Mouse (Mus musculus) CH12.LX (cell line): Measurements from ENCODE around the gene Aff3. TPM values are rescaled to one million over a fixed set of nuclear protein-coding genes. Genes with fewer than 3 reads are reported as not detected.
A peak's percentile ranks its signal among the peaks of the same experiment; 100 is the strongest.

Source experiments
- DNase-seq: peaks from one replicate; pipeline ENCODE4 v3.0.0-alpha.2; 2013; ENCODE audit errors: extremely low read depth
- H3K27ac ChIP-seq: 2 replicates; pipeline ENCODE4 v1.5.1; 2012; ENCODE audit warnings: low read depth, mild to moderate bottlenecking, control low read depth, moderate library complexity; ENCODE audit not compliant: insufficient read depth
- H3K27me3 ChIP-seq: replicated peaks from 2 replicates; pipeline ENCODE3; 2012; ENCODE audit warnings: inconsistent platforms
- H3K36me3 ChIP-seq, 2 experiments: replicated peaks in 1 of 2; 2 replicates each; pipeline versions ENCODE3 to v1.6.1; 2012; ENCODE audit warnings: inconsistent platforms in 1 of 2, low read length in 1 of 2, mild to moderate bottlenecking in 1 of 2, mixed read lengths in 1 of 2, moderate library complexity in 1 of 2; ENCODE audit not compliant: control insufficient read depth in 1 of 2, insufficient read depth in 1 of 2
- H3K4me1 ChIP-seq, 2 experiments: 2 replicates each; pipeline ENCODE4 v1.6.1; 2012; ENCODE audit warnings: inconsistent platforms in 1 of 2, moderate library complexity in 1 of 2; ENCODE audit not compliant: insufficient read depth in 2 of 2, control insufficient read depth in 1 of 2
- H3K4me2 ChIP-seq: 2 replicates; pipeline ENCODE4 v1.6.1; 2012; ENCODE audit warnings: low read depth, mild to moderate bottlenecking, control low read depth; ENCODE audit not compliant: poor library complexity, insufficient read depth, severe bottlenecking
- H3K4me3 ChIP-seq, 3 experiments: fragments of 150-350 bp in 1 of 3; sonication (generic) in 1 of 3; replicated peaks in 1 of 3; 2 replicates each; pipeline versions ENCODE3 to v1.5.1; 2011 to 2012; ENCODE audit warnings: low read depth in 2 of 3, low read length in 2 of 3, mild to moderate bottlenecking in 2 of 3, moderate library complexity in 2 of 3, control low read depth in 1 of 3, improper control_type of control experiment in 1 of 3, inconsistent platforms in 1 of 3, mixed read lengths in 1 of 3; ENCODE audit not compliant: poor library complexity in 1 of 3
- H3K79me2 ChIP-seq: replicated peaks from 2 replicates; pipeline ENCODE4 v1.6.1; 2012; ENCODE audit warnings: mild to moderate bottlenecking, moderate library complexity; ENCODE audit not compliant: control insufficient read depth, poor library complexity, insufficient read depth, severe bottlenecking; ENCODE audit errors: extremely low read depth
- H3K9ac ChIP-seq: 2 replicates; pipeline ENCODE4 v1.6.1; 2012; ENCODE audit warnings: low read depth, mild to moderate bottlenecking, control low read depth, moderate library complexity; ENCODE audit not compliant: insufficient read depth
- H3K9me3 ChIP-seq: replicated peaks from 2 replicates; pipeline ENCODE3; 2012; ENCODE audit warnings: low read length, inconsistent platforms, mixed read lengths
- BHLHE40 ChIP-seq: IDR thresholded peaks from 2 replicates; pipeline ENCODE4 v1.6.1; 2011; ENCODE audit warnings: mild to moderate bottlenecking, low read depth, low read length, improper control_type of control experiment
- CHD1 ChIP-seq: IDR thresholded peaks from 2 replicates; pipeline ENCODE4 v1.6.1; 2012; ENCODE audit warnings: low read depth, low read length, improper control_type of control experiment, inconsistent platforms
- CHD2 ChIP-seq: IDR thresholded peaks from 2 replicates; pipeline ENCODE4 v1.6.1; 2011; ENCODE audit warnings: low read length, improper control_type of control experiment
- CTCF ChIP-seq, 2 experiments: IDR thresholded peaks in 1 of 2; conservative IDR thresholded peaks in 1 of 2; 2 replicates each; pipeline ENCODE4 v1.5.1; 2011 to 2012; ENCODE audit warnings: low read depth in 2 of 2, low read length in 2 of 2, improper control_type of control experiment in 1 of 2, inconsistent platforms in 1 of 2, mild to moderate bottlenecking in 1 of 2, moderate library complexity in 1 of 2
- E2F4 ChIP-seq: IDR thresholded peaks from 2 replicates; pipeline ENCODE4 v1.6.1; 2011; ENCODE audit warnings: low read depth, low read length, improper control_type of control experiment; ENCODE audit not compliant: insufficient replicate concordance
- EP300 ChIP-seq: IDR thresholded peaks from 2 replicates; pipeline ENCODE4 v1.6.1; 2011; ENCODE audit warnings: low read length, improper control_type of control experiment
- ETS1 ChIP-seq: conservative IDR thresholded peaks from 2 replicates; pipeline ENCODE4 v1.6.1; 2012; ENCODE audit warnings: low read depth, mild to moderate bottlenecking, inconsistent platforms, low read length, improper control_type of control experiment, moderate library complexity
- GABPA ChIP-seq: IDR thresholded peaks from 2 replicates; pipeline ENCODE4 v1.6.1; 2012; ENCODE audit warnings: low read depth, low read length, improper control_type of control experiment, inconsistent platforms; ENCODE audit not compliant: insufficient replicate concordance
- HCFC1 ChIP-seq: IDR thresholded peaks from 2 replicates; pipeline ENCODE4 v1.6.1; 2012; ENCODE audit warnings: low read depth, mild to moderate bottlenecking, inconsistent platforms, low read length, improper control_type of control experiment
- IRF4 ChIP-seq: IDR thresholded peaks from 2 replicates; pipeline ENCODE4 v1.6.1; 2014; ENCODE audit warnings: low read depth, mild to moderate bottlenecking, inconsistent platforms, low read length, improper control_type of control experiment
- JUN ChIP-seq: IDR thresholded peaks from 2 replicates; pipeline ENCODE4 v1.6.1; 2011; ENCODE audit warnings: low read depth, mild to moderate bottlenecking, low read length, improper control_type of control experiment, moderate library complexity; ENCODE audit not compliant: insufficient read depth
- JUND ChIP-seq: conservative IDR thresholded peaks from 2 replicates; pipeline ENCODE4 v1.6.1; 2011; ENCODE audit warnings: low read depth, low read length, improper control_type of control experiment
- KAT2A ChIP-seq: IDR thresholded peaks from 2 replicates; pipeline ENCODE4 v1.6.1; 2012; ENCODE audit warnings: low read length, improper control_type of control experiment, inconsistent platforms; ENCODE audit not compliant: insufficient replicate concordance
- MXI1 ChIP-seq: IDR thresholded peaks from 2 replicates; pipeline ENCODE4 v1.6.1; 2011; ENCODE audit warnings: mild to moderate bottlenecking, low read depth, low read length, improper control_type of control experiment
- NELFE ChIP-seq: IDR thresholded peaks from 2 replicates; pipeline ENCODE4 v1.6.1; 2011; ENCODE audit warnings: low read depth, low read length, improper control_type of control experiment
- NRF1 ChIP-seq: IDR thresholded peaks from 2 replicates; pipeline ENCODE4 v1.6.1; 2014; ENCODE audit warnings: low read depth, mild to moderate bottlenecking, inconsistent platforms, low read length, improper control_type of control experiment, moderate library complexity
- POLR2A ChIP-seq: IDR thresholded peaks from 2 replicates; pipeline ENCODE4 v1.6.1; 2011; ENCODE audit warnings: low read depth, mild to moderate bottlenecking, improper control_type of control experiment, low read length
- POLR2AphosphoS2 ChIP-seq: IDR thresholded peaks from 2 replicates; pipeline ENCODE4 v1.6.1; 2011; ENCODE audit warnings: low read depth, low read length, improper control_type of control experiment
- RAD21 ChIP-seq: IDR thresholded peaks from 2 replicates; pipeline ENCODE4 v1.6.1; 2011; ENCODE audit warnings: low read depth, mild to moderate bottlenecking, low read length, improper control_type of control experiment, moderate library complexity
- RCOR1 ChIP-seq: conservative IDR thresholded peaks from 2 replicates; pipeline ENCODE4 v1.6.1; 2012; ENCODE audit warnings: low read depth, mild to moderate bottlenecking, inconsistent platforms, low read length, improper control_type of control experiment
- SIN3A ChIP-seq: IDR thresholded peaks from 2 replicates; pipeline ENCODE4 v1.6.1; 2012; ENCODE audit warnings: low read length, improper control_type of control experiment, inconsistent platforms
- SMC3 ChIP-seq: IDR thresholded peaks from 2 replicates; pipeline ENCODE4 v1.6.1; 2011; ENCODE audit warnings: low read depth, low read length, improper control_type of control experiment
- TCF12 ChIP-seq: IDR thresholded peaks from 2 replicates; pipeline ENCODE4 v1.6.1; 2014; ENCODE audit warnings: low read depth, mild to moderate bottlenecking, inconsistent platforms, low read length, improper control_type of control experiment
- USF2 ChIP-seq: conservative IDR thresholded peaks from 2 replicates; pipeline ENCODE4 v1.6.1; 2011; ENCODE audit warnings: low read depth, low read length, improper control_type of control experiment
- ZC3H11A ChIP-seq: IDR thresholded peaks from 2 replicates; pipeline ENCODE4 v1.6.1; 2012; ENCODE audit warnings: low read depth, mild to moderate bottlenecking, inconsistent platforms, low read length, improper control_type of control experiment
- ZMIZ1 ChIP-seq: IDR thresholded peaks from 2 replicates; pipeline ENCODE4 v1.6.1; 2012; ENCODE audit warnings: low read depth, mild to moderate bottlenecking, inconsistent platforms, low read length, improper control_type of control experiment
- dilution Hi-C: fragments of 300-500 bp; cut with MboI; formaldehyde crosslinking; loops from 2 replicates; pipeline ENCODE4 v1.14.3; 2020; ENCODE audit warnings: low sequenced_read_pairs; ENCODE audit not compliant: extremely low pct_unique_long_range_greater_than_20kb, extremely low pct_ligation_motif_present
- in situ Hi-C: fragments of 300-500 bp; cut with MboI; formaldehyde crosslinking; loops from 3 replicates; pipeline ENCODE4 v1.14.3; 2019; ENCODE audit warnings: low sequenced_read_pairs, low pct_ligation_motif_present, low pct_unique_long_range_greater_than_20kb, mixed read lengths
- polyA plus RNA-seq: library from polyadenylated mRNA; unstranded; fragments of >175 nt; gene quantifications from 2 replicates; pipeline ENCODE4 v1.2.1, GENCODE M21; 2012; ENCODE audit warnings: low read depth; ENCODE audit not compliant: insufficient read length
- total RNA-seq, 2 experiments: library from RNA; depleted of rRNA; stranded (reverse); fragments of 300-350 nt in 1 of 2; fragments of >200 nt in 1 of 2; gene quantifications; 2 replicates each; pipeline ENCODE4 v1.2.3; 2012 to 2014

The Aff3 gene
- total and polyA plus RNA-seq, 3 experiments, result 5.1 to 29.9 (median 7.7) TPM

DNA sequence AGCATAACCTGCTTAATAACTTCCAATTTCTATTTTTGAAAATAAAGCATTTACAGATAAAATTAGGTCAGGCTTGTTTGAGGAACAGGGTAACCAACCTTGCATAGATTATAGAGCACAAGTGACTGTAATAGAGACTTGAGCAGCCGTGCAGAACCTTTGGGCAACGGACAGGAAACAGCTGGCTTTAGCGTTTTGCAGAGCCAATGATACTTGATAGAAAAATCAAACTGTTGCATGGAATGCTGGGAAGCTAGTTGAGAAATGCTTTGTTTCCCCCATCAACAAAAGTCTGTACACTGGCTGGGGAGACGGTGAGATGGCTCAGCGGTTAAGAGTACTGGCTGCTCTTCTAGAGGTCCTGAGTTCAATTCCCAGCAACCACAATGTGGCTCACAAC lies 514.7 kb downstream of the Aff3 start:
- peak; percentile 33 for DNase-seq
- dilution Hi-C loops, result no loop called here
- H3K4me1 ChIP-seq, result peaks cover 0 to 10% of the 10 kb centered on the region in 2 experiments; a peak in 1 of 4 replicates

DNA sequence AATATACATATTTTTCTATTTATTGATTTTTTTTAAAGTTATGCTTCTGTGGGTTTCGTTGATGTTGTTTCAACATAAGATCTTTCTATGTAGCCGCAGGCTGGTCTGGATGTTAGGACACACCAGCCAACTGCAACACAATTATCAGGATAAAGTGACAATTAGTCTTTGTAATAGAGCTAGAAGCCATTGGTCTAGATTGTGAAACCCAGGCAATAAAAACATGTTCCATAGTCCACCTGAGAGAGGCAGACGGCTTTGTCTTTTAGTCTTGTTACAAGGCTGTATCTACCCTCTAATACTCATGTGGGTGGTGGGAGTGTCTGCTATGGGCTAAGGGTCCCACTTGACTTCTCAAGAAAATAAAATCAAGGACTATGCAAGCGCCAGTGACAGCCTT lies 518.7 kb downstream of the Aff3 start:
- dilution Hi-C loops, result no loop called here

More for the DNA sequence above, 514.7 kb downstream of the Aff3 start:
- Histone ChIP-seq H3K27ac (no peak overlapping the region), H3K79me2 (no peaks in the 10 kb centered on the region), H3K27me3 (no peaks in the 10 kb centered on the region), H3K36me3 (no peaks in the 10 kb centered on the region), H3K9me3 (no peaks in the 10 kb centered on the region), H3K4me2 (no peak overlapping the region), H3K4me3 (no peak overlapping the region), H3K9ac (no peak overlapping the region)
- in situ Hi-C loops, result no loop called here
- TF ChIP-seq EP300 (no peak), BHLHE40 (0 out of 2 replicates have a peak, but pooled peaks have one; percentile 8), KAT2A (no peak), GABPA (no peak), ZC3H11A (no peak), ETS1 (0 out of 2 replicates have a peak, but pooled peaks have one; percentile 17)

DNA sequence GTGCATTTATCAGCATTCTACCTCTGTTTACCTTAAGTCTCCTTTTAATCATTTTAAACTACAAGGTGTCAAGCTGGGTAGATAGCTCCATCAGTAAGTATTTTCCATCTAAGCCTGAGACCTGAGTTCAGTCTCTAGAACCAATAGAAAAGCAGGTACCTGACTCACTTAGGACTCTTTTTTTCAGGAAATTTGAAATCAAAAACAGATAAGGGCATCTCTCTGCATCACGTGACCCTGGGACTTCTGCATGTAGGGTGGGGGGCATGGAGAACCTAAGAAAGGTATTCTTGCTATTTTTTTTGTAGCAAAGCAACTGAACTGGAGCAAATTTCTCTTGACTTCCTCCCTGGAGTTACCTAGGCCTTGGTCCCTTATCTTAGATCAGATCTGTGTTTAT lies 523.4 kb downstream of the Aff3 start:
- Histone ChIP-seq H3K79me2 (no peaks in the 10 kb centered on the region), H3K27me3 (no peaks in the 10 kb centered on the region), H3K4me2 (no peak overlapping the region), H3K36me3 (no peaks in the 10 kb centered on the region), H3K9me3 (no peaks in the 10 kb centered on the region), H3K4me1 (peaks cover 5 to 23% of the 10 kb centered on the region in 2 experiments), H3K27ac (no peak overlapping the region), H3K4me3 (no peak overlapping the region), H3K9ac (no peak overlapping the region)
- dilution Hi-C loops, result no loop called here
- no peak for TF ChIP-seq CTCF (conservative IDR thresholded peaks at IDR 0.05 in 1 of 2, IDR thresholded peaks at IDR 0.05 in 1 of 2; ENCODE audit: low read depth in 2 of 2, low read length in 2 of 2)
- TF ChIP-seq ETS1, result no peak
- no peak for TF ChIP-seq TCF12
- no peak for TF ChIP-seq RAD21
- TF ChIP-seq MXI1, result no peak
- TF ChIP-seq USF2, result no peak
- TF ChIP-seq CHD1, result no peak
- TF ChIP-seq SIN3A, result no peak
- no peak for TF ChIP-seq RCOR1
- no peak for TF ChIP-seq BHLHE40
- no peak for TF ChIP-seq ZMIZ1
- TF ChIP-seq SMC3, result no peak
- no peak for TF ChIP-seq POLR2AphosphoS2
- TF ChIP-seq E2F4, result no peak
- TF ChIP-seq IRF4, result no peak
- TF ChIP-seq ZC3H11A, result no peak
- no peak for TF ChIP-seq NRF1
- TF ChIP-seq CHD2, result no peak
- in situ Hi-C loops, result no loop called here
- DNase-seq, result no peak

More for the DNA sequence above, 518.7 kb downstream of the Aff3 start:
- no peak for TF ChIP-seq CHD2
- no peak for TF ChIP-seq CTCF (conservative IDR thresholded peaks at IDR 0.05 in 1 of 2, IDR thresholded peaks at IDR 0.05 in 1 of 2; ENCODE audit: low read depth in 2 of 2, low read length in 2 of 2)
- TF ChIP-seq BHLHE40, result no peak
- no peak for TF ChIP-seq JUND
- no peak for TF ChIP-seq POLR2AphosphoS2
- TF ChIP-seq TCF12, result no peak
- TF ChIP-seq HCFC1, result no peak
- TF ChIP-seq JUN, result no peak
- no peak for TF ChIP-seq POLR2A
- TF ChIP-seq NRF1, result no peak
- TF ChIP-seq ZC3H11A, result no peak
- TF ChIP-seq EP300, result no peak
- no peak for TF ChIP-seq NELFE
- no peak for TF ChIP-seq SIN3A
- Histone ChIP-seq H3K9ac (no peak overlapping the region), H3K9me3 (no peaks in the 10 kb centered on the region), H3K79me2 (no peaks in the 10 kb centered on the region), H3K4me2 (no peak overlapping the region), H3K4me1 (peaks cover 0 to 10% of the 10 kb centered on the region in 2 experiments; a peak in 1 of 4 replicates), H3K4me3 (no peak overlapping the region), H3K27ac (no peak overlapping the region), H3K27me3 (no peaks in the 10 kb centered on the region), H3K36me3 (no peaks in the 10 kb centered on the region)
- no peak for DNase-seq
- in situ Hi-C loops, result no loop called here
